Mouse (Mus musculus) left cerebral cortex, postnatal 10 days (tissue): ENCODE measurements around the gene Rufy4. TPM values are rescaled to one million over a fixed set of nuclear protein-coding genes. Genes with fewer than 3 reads are reported as not detected.
A peak's percentile ranks its signal among the peaks of the same experiment; 100 is the strongest.

Source experiments
- DNase-seq, 2 experiments: peaks; one replicate each; pipeline ENCODE4 v3.0.0; 2021 to 2022; ENCODE audit warnings: low spot score in 2 of 2, mixed read lengths in 1 of 2; ENCODE audit errors: extremely low spot score in 1 of 2
- intact Hi-C: fragments of 180-260 bp; cut with DNase I; formaldehyde crosslinking; loops from one replicate; pipeline ENCODE4 v1.15.1; 2025
- total RNA-seq, 2 experiments: library from RNA; stranded (reverse); gene quantifications; 2 replicates each; pipeline ENCODE4 v1.2.3; 2021

Gene Rufy4
- total RNA-seq = under 1 TPM in 1 of 2 experiments, not detected in 1; 0.15 TPM

DNA sequence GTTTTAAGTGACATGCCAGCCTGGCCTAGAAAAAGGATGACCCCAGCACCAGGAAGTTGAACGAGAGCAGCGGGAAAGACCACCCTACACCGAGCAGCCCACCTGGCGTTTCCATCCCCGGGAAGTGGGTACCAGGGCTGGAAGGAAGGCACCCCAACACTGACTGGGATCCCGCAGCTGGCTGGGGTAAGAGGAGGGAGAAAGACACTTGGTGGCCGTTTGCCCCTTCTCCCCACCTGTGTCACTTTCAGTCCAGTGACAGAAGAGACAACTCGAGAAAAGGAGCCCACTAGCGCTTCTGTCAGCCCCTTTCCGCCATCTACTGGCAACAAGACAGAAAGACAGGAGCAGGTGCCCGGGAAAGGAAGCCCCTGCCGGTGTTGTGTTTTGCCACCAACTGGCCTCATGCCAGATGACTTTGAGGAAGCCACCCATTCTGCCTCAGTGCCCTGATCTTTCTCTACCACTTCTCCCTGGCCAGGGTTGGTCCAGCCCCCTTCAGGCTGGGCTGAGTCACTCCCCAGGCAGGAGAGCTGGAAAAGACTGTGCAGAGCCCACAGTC lies at the start of gene Rufy4:
Rufy4 (plus strand) TSS at position 551 of the 562 bp plus-strand sequence.
- DNase-seq = peak; percentile 63 to 80
- intact Hi-C loops = loop anchor here (5.0 kb wide), 2 partner anchors 138 to 223 kb away; no protein-coding TSS in a partner anchor

DNA sequence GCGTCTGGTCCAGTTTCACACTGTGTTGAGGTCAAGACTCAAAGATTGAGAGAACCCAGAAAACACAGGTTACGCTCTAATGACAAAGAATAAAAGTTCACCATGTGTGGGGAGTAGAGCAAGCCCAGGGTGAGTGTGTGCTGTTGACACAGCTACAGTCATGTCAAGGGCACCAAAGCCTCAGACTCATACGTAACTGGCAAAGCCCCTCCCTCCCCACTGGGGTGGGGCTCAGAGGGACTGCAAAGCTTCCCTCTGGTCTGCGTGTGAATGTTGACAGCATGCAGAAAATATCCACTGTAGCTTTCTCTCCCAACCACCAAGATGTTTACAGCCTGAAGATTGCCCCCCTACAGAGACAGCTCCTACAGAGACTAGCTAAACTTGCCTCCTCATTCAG lies 49.1 kb upstream of the Rufy4 start:
- intact Hi-C loops = loop anchor here (2.0 to 5.0 kb wide), 2 partner anchors 79 to 174 kb away; no protein-coding TSS in a partner anchor
- no peak for DNase-seq

DNA sequence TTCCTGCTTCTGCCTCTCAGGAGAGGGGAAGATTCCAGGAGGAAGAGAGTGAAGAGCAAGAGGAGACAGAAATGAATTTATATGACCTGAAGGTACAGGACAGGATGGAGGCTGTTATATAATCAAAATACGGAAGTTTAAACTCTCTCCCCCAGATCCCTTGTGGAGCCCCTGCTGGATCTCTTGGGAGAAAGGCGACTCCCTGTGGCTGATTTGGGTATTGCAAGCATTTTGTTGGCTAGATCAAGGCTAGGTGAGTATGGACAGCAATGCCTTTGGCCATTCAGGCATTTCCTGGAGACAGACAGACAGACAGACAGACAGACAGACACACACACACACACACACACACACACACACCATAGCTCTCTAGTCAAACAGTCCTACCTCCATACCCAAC lies 48.0 kb upstream of the Rufy4 start:
- intact Hi-C loops = loop anchor here (2.0 to 5.0 kb wide), 2 partner anchors 81 to 175 kb away; no protein-coding TSS in a partner anchor
- DNase-seq = peak; percentile 51 to 77

DNA sequence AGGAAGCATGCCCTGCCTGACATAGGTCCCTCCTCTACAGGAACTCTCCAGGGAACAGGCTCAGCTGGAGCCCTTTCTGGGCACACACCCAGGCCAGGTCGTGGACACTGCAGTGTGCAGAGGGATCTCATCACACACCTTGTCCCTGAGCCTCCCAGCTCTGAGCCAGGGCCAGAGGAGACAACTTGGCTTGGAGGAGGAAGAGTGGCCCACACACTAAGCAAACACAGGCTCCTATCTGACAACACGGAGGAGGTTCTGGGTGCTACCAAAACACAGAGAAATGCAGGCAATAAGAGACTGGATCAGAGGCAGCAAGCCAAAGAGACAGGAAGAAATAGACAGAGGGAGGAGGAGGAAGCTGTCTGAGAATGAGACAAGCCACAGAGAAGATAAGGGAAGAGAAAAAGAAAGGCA lies 43.8 kb upstream of the Rufy4 start:
- peak in 1 of 2 experiments; percentile 28 for DNase-seq
- intact Hi-C loops = no loop called here

- intact Hi-C loops = no loop called here
- peak in 1 of 2 experiments; percentile 52 for DNase-seq
Measured at GRCm38 (mm10) chr1:74082841-74083463, 42.4 kb upstream of the Rufy4 start.

DNA sequence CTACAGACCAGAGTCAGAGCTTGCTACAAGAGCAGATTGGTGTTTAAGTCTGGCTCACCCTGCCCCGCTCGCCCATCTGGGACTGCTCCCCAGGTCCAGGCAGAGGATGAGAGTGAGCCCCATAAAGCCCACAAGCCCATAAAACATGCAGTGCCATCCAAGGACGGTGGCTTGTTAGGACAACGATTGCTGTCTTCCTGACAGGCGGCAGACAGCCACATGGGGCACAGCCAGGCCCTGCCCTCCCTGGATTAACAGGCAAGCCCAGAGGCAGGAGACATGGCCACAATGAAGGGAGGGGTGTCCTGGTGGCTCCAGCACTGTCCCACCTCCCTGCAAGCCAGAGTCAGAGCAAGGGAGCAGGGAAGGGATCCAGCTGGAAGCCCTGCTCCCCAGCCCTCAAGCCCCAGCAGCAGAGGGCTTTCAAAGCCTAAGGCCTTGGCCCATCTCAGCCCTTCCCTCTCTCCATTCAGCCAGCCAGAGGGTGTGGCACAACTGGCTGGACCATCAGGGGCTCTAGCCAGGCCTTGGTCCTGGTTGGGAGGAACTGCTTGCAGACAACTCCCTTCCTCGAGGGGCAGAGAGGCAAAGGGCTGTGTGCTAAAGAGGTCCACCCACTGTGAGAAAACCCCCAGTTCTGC lies 41.2 kb upstream of the Rufy4 start:
- intact Hi-C loops = no loop called here
- no peak for DNase-seq

DNA sequence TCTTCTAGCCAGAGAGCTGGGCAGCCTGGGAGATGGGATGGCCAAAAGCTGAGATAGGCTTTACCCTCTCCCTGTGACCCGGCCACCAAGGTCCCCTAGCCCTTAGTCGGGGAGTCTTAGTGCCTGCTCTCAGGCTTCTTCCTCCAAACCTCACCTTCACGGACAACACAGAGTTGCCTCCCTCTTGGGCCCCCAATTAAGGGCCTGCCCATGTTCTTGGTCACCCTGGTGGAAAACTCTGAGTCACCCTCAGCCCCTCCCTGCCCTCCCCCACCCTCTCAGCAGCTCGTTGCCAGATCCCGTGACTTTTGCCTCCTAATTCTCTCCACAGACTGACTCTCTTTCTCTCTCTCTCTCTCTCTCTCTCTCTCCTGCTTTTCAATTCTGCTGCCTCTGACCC lies 40.6 kb upstream of the Rufy4 start:
- no peak for DNase-seq
- intact Hi-C loops = no loop called here

- intact Hi-C loops = no loop called here
- no peak for DNase-seq
Measured at GRCm38 (mm10) chr1:74085566-74085965, 39.8 kb upstream of the Rufy4 start.

- DNase-seq = no peak
- intact Hi-C loops = no loop called here
Measured at GRCm38 (mm10) chr1:74088569-74088968, 36.8 kb upstream of the Rufy4 start.

GRCm38 (mm10) chr1:74090329-74090728 lies 35.0 kb upstream of the Rufy4 start:
- intact Hi-C loops = no loop called here
- no peak for DNase-seq

DNA sequence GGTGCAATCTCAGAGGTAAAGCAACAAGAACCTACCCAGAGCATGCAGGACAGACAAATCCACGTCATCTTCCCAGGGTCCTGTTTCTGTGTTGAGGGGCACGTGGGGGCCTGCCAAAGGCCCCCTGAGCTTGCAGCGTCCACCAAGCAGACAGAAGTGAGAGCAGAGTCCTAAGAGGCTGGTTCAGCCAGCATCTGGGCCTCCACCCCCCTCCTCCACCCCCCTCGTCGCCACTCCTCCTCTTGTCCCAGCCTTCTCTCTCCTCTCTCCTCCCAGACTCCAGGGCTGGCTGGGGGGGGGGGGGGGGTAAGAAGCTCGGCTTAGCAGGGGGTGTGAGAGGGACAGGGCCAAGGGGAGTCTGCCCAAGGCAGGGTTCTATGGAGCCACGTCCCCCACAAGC lies 34.2 kb upstream of the Rufy4 start:
- intact Hi-C loops = no loop called here
- peak in 1 of 2 experiments; percentile 53 for DNase-seq

DNA sequence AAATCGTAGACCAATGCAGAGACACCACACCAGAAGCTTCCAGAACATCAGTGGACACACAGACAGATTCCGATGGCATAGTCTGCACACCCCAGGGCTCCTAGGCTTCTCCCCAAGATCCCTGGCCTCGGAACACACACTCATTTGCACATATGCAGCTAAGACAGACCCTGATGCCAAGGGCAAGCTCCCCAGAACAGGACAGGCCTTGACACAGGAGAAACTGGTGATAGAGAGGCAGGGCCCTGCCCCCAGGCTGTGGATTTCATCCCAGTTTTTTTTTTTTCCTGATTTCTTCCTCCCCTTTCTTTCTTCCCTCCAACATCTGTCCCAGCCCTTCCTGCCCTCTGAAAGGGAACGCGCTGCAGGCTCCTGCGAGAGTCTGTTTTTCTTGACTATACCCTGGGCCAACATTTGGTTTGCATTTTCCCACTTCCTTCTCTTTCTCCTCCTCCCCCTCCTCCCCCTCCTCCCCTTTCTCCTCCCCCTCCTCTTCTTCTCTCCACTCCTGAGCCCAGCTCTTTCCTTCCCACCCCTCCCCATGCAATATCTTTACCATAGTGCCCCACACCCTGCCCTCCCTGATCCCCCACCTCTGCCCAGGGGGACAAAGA lies 33.6 kb upstream of the Rufy4 start:
- peak in 1 of 2 experiments; percentile 56 for DNase-seq
- intact Hi-C loops = no loop called here

DNA sequence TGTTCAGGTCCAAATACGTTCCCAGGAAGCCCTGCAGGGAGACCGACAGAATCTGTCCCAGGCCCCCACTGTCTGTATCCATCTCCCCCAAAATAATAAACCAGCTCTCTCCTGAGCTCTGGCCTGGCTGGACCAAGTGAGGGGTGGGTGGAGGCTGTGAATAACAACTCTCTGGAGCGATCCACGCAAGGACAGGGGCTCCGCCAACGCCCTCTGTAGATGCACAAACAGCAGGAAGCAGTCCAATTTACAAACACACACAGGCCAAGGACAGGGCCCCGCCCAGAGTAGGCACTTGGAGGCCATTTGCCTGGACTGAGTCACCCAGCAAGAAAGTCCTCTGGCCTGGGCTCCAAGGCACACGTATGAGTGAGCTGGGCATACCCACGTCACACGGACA lies 33.1 kb upstream of the Rufy4 start:
- intact Hi-C loops = no loop called here

GRCm38 (mm10) chr1:74093447-74093846 lies 31.9 kb upstream of the Rufy4 start:
- DNase-seq = no peak
- intact Hi-C loops = no loop called here

More for the DNA sequence above, 33.1 kb upstream of the Rufy4 start:
- DNase-seq = no peak

DNA sequence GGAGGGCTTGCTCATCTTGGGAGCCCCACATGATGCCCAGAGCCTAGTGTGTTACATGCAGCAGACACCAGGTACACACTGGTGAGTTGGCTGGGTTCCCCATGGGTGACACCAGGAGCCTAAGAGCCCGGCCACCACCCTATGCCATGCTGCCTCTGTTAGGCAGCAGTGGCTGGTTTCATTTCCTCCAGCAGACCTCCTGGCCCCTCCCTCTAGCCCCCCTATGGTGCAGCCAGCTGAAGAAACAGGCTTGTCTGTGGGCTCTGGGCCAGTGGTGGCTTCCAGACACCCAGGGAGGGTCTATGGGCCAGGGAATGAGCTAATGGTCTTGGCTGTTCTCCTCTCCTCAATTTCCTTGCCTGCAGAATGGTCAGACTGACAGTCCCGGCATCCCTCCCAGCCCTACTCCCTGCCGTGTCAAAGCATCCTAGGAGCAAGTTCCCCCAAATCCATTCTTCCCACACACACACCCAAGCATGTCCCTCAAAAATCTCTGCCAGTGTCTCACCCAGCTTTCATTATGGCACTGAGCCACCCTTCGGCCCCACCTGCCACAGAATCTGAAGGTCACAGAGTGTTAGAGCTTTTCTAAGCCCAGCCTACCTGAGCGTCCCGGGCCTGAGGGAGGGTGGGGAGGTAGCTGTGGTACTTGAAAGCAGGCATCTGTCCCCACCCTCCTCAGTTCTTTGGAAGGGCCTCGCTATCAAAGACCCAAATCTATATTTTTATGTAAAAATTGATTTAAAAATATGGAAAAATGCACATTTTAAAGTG lies 30.7 kb upstream of the Rufy4 start:
- intact Hi-C loops = no loop called here
- peak; percentile 33 to 92 for DNase-seq

- DNase-seq = no peak
- intact Hi-C loops = no loop called here
Measured at GRCm38 (mm10) chr1:74095296-74095695, 30.0 kb upstream of the Rufy4 start.

- DNase-seq = no peak
Measured at GRCm38 (mm10) chr1:74095728-74096127, 29.6 kb upstream of the Rufy4 start.

GRCm38 (mm10) chr1:74098004-74099000 lies 27.0 kb upstream of the Rufy4 start:
- DNase-seq = peak in 1 of 2 experiments; percentile 76
- intact Hi-C loops = no loop called here

More at GRCm38 (mm10) chr1:74095728-74096127, 29.6 kb upstream of the Rufy4 start:
- intact Hi-C loops = no loop called here
